Mouse (Mus musculus) macrophage (primary cell): Measurements from ENCODE around the gene Ddit4. TPM values are rescaled to one million over a fixed set of nuclear protein-coding genes. Genes with fewer than 3 reads are reported as not detected.

Experiments used
- H3K27ac ChIP-seq: fragments of 350-480 bp; formaldehyde crosslinking; 2 replicates; pipeline ENCODE4 v1.9.0; 2021
- H3K36me3 ChIP-seq: fragments of 350-480 bp; formaldehyde crosslinking; 2 replicates; pipeline ENCODE4 v1.9.0; 2021; ENCODE audit errors: inconsistent target
- H3K4me3 ChIP-seq: fragments of 350-480 bp; formaldehyde crosslinking; 2 replicates; pipeline ENCODE4 v1.9.0; 2021; ENCODE audit errors: inconsistent target
- H3K79me2 ChIP-seq: fragments of 350-480 bp; formaldehyde crosslinking; 2 replicates; pipeline ENCODE4 v1.9.0; 2021; ENCODE audit errors: inconsistent target
- WGBS: methylation state at CpG from one replicate; pipeline ENCODE4 v1.1.7; 2026; ENCODE audit warnings: inconsistent platforms; ENCODE audit not compliant: missing documents; 5-methylcytosine and 5-hydroxymethylcytosine counted together
- polyA plus RNA-seq: library from polyadenylated mRNA; stranded (reverse); fragments of 250-400 nt; gene quantifications from 3 replicates; pipeline ENCODE4 v1.2.4, GENCODE M21; 2018; ENCODE audit warnings: inconsistent platforms

Ddit4 gene
- polyA plus RNA-seq, 1 experiment from 2014 or later: 2.2 TPM

DNA sequence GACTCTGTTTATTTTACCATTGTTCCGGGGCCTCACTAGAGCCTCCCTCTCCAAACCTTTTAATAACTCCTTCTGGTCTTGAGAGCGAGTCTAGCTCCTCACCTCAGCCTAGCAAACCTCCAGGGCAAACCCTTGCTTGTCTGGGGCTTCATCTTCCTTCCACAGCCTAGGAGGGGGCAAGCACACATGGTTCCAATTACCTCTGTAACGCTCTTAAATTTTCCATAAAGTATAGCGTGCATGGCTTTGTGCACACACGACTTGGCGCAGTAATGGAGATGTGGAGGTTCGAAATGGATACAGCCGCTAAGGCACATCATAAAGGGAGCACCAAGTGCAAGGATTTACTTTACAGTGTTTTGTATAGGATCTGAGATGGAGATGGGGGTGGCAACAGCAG, 14.2 kb upstream of the Ddit4 start:
- no peaks in the 10 kb centered on the region for H3K79me2 ChIP-seq
- H3K36me3 ChIP-seq: no peaks in the 10 kb centered on the region
- 98% methylated on average over 8 of the region's 8 CpGs for WGBS
- H3K4me3 ChIP-seq: no peak overlapping the region
- H3K27ac ChIP-seq: no peak overlapping the region

DNA sequence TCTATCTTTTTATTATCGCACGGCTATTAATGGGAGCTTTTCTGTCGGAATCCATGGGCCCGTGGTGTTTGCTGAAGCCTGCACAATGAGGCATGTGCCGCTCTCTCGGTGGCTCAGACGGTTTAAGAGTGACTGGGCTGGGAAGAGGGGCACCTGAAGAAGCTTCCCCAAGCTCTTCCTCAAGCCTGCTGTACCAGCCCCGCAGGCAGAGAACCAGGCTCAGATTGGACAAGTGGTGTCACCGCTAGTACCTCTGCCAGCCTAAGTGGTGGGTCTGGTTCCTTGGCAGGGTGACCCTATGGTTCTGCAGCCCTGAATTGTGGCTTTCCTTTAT, 13.7 kb upstream of the Ddit4 start:
- Histone ChIP-seq H3K27ac (no peak overlapping the region), H3K36me3 (no peaks in the 10 kb centered on the region), H3K4me3 (no peak overlapping the region), H3K79me2 (no peaks in the 10 kb centered on the region)
- WGBS: 90% methylated on average over 9 of the region's 9 CpGs

DNA sequence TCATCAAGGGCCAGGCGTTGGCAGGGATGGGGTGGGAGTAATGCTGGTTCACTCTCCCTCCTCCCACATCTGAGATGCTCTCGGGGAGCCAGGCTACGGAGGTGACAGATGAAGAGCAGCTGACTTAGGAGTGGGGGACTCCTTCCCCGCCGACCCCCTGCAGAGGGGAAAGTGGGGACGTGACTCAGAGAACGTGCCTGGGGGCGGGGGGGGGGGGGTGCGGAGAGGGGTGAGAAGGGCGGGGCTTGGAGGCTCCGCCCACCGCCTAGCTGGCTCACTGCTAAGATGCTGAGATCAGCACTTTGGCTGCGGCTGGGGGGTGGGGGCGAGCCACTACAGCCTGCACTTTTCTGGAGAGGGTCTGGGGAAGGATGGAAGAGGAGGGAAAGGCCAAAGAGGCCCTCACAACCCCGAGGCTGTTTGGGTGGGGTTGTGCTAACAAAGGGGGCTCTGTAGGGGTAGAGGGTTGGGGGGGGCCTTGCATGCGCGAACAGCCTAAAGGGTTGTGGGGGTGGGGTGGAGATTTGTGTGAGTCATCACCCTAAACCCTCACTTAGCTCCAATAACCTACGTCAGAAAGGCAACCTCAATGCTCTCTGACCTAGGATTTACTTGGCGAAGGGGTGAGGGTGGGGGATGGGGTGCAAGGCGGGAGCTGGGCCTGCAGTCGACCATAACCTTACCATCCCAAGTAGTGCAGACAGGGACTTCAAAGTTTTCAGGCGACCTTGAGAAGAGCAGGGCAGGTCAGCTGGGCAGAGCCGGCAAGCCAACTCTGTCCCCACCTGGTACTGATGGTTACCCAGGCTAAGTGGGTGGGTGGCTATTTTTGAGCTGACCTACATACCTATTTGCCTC, 13.1 kb upstream of the Ddit4 start:
- H3K79me2 ChIP-seq: no peaks in the 10 kb centered on the region
- no peak overlapping the region for H3K27ac ChIP-seq
- WGBS: 38% methylated on average over 20 of the region's 23 CpGs
- H3K36me3 ChIP-seq: no peaks in the 10 kb centered on the region
- no peak overlapping the region for H3K4me3 ChIP-seq

DNA sequence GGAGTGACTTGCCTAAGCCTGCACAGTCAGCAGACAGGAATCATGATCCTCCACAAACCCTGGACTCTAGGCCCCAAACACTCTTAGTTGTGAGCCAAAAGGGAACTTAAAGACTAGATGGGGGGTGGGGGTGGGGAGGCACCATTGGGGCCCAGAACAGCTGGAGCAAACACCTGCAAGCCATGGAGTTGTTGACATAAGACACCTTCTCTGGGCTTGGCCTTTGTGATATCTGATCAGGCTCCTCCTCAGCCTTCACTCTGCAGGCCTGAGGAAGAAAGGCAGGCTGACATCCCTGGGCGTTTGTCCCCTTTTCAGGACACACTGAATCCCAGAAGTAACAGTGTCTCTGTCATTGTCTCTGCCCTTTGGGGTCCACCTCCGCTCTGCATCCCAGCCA, 12.0 kb upstream of the Ddit4 start:
- H3K36me3 ChIP-seq: no peaks in the 10 kb centered on the region
- 96% methylated on average over 2 of the region's 2 CpGs for WGBS
- no peak overlapping the region for H3K4me3 ChIP-seq
- no peak overlapping the region for H3K27ac ChIP-seq
- H3K79me2 ChIP-seq: no peaks in the 10 kb centered on the region

DNA sequence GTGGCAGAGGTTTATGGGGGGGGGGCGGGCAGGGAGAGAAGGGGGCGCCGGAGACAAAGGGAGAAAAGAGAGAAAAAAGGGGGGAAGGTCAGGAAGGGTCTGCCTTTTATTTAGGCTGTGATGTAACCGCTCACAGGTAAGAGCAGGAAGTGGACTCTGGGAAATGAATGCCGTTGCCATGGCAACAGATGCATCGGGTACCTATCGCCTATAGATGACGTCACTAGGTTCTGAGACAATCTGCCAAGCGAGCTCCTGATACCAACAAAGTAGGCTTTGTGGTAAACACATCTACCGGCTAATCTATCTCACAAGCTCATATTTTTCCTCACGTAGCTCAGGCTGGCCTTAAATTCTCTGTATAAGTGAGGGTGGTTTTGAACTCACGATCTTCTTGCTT, 7.9 kb upstream of the Ddit4 start:
- Histone ChIP-seq H3K36me3 (no peaks in the 10 kb centered on the region), H3K27ac (no peak overlapping the region)
- 89% methylated on average over 12 of the region's 12 CpGs for WGBS

DNA sequence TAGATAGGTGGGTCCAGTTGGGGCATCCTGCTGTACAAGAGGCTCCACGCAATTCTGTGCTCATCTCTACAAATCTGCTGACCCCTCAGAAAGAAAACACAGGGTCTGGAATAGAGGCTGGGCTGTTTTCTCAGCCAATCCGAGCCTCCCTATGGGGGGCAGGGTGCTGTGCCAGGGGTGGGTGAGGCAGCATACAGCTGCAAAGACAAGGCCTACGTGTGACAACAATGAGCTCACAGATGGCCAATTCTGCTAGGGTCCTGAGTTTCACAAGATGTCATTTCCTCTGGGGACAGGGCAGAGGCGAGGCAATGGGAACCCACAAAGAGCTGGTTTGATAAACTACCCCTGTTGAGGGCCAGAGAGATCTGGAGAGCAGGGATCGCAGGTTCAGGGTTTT, 6.8 kb upstream of the Ddit4 start:
- no peaks in the 10 kb centered on the region for H3K36me3 ChIP-seq
- H3K79me2 ChIP-seq: no peaks in the 10 kb centered on the region
- 65% methylated on average over 5 of the region's 5 CpGs for WGBS
- H3K27ac ChIP-seq: no peak overlapping the region
- no peak overlapping the region for H3K4me3 ChIP-seq

More for the DNA sequence above, 7.9 kb upstream of the Ddit4 start:
- no peaks in the 10 kb centered on the region for H3K79me2 ChIP-seq
- H3K4me3 ChIP-seq: no peak overlapping the region

DNA sequence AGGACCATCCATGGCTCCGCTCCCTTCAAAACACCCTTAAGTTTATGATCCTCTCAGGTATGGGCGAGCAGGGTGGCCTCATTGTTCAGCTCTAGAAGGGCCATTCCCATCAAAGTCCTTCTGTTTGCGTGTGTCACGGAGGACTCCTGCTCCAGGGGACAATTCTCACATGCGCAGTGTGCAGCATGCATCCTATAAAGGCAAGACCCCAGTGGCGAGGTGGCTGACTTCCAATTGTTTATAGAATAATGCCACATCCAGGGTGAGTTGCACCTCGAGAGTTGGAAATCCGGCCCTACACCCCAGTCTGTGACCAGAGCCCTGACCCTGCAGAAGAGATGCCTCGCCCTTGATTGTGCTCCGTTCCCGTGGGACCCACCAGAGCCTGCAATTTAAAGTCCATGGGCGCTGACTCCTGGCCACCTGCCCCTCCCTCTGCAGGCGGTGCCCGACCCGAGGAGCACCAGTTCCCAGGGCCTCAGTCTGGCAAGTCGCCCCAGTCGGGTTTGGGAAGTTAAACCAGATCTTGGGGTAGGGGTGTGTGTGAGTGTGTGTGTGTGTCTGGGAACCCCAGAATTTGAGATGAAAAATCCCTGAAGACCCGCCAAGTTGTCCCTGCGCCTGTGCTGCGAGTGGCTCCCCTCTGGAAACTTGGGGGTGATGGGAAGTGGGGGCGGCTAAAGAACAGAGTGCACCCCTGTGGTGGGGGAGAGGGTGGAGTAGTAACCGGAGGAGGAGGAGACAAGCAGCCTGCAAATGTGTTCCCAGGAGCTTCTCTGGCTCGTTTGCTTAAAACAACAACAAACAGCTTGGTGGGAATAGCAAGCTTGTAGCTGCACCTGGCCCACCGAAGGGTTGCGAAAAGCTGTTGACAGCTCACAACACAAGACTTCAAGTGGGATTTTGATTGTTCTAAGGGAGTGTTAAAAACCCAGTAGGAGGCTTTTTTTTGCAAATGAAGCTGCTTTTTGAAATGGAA, 5.8 kb upstream of the Ddit4 start:
- whole genome bisulfite sequencing: 80% methylated on average over 24 of the region's 25 CpGs
- no peak overlapping the region for H3K4me3 ChIP-seq
- no peaks in the 10 kb centered on the region for H3K36me3 ChIP-seq
- H3K27ac ChIP-seq: no peak overlapping the region
- H3K79me2 ChIP-seq: no peaks in the 10 kb centered on the region

DNA sequence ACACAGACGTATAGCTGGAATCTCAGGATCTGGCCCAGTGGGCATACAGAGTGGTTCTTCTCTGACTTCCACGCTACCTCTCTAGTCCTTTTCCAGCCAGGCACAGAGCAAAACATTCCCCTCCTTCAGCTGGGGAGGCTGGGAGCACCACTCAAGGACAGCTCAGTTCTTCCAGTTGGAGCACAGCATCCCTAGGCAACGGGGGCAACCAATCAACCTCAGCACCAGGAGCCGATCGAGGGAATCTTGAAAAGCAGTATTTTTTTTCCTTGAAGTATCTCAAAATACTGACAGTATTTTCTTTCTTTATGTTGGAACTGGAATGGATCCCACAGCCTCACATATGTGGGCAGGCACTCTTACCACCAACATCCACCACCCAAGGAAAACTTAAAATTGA, 5.0 kb upstream of the Ddit4 start:
- Histone ChIP-seq H3K79me2 (no peaks in the 10 kb centered on the region), H3K36me3 (no peaks in the 10 kb centered on the region), H3K27ac (no peak overlapping the region), H3K4me3 (no peak overlapping the region)
- 92% methylated on average over 5 of the region's 5 CpGs for WGBS

DNA sequence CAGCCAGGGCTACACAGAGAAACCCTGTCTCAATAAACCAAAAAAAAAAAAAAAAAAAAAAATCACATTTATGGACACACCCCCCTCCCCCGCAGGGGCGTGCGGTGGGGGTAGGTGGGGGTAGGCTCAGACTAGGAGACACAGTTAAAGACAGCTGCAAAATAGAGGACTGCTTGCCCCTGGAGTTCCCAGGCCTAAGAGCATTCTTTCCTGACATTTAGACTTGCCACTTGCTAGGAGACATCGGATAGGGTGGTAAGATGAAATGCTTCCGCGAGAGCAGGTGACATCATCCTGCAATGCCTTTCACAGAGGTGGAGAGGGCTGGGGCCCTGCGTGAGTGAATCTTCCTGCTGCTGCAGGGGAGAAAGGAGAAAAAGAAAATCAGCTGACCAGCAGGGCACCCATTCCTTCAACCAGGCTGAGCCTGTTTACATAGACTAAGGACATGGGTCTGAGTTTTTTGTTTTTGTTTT, 2.0 kb upstream of the Ddit4 start:
- no peaks in the 10 kb centered on the region for H3K36me3 ChIP-seq

DNA sequence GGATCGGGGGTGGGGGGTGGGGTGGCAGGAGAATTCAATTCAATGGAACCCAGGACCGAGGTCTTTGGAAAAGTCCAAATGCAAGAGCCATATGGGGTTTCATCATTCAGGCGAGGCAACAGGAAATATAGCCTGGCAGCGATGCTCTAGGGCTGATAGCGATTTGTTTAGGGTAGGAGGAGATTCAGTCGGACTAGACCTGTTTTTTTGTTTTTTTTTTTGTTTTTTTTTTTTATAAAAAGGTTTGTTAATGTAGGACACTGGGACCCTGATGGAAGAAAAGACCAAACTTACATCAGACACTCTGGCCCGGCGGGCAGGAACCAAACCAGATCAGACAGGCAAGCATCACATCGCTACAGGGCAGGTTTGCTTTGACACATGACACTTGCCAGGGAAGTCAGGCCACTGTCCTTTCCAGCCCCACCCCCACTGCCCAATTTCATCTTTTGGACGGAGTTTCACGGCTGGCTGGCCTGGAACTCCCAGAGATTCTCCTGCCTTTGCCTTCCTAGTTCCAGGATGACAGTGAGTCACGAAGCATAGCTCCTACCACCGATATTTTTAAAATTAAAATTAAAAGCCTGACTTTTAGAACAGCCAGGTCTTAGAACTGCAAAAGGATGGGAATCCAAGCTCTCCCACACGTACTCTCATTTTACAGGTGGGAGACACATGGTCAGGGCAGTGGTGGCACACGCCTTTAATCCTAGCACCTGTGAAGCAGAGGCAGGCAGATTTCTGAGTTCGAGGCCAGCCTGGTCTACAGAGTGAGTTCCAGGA, 1.3 kb upstream of the Ddit4 start:
- Histone ChIP-seq H3K4me3 (peak overlapping the region; percentile 57; the same call in 1 of the 2 replicates), H3K79me2 (no peaks in the 10 kb centered on the region), H3K27ac (peak overlapping the region; percentile 72), H3K36me3 (no peaks in the 10 kb centered on the region)
- WGBS: 67% methylated on average over 16 of the region's 16 CpGs

More for the DNA sequence above, 2.0 kb upstream of the Ddit4 start:
- Histone ChIP-seq H3K79me2 (no peaks in the 10 kb centered on the region), H3K4me3 (no peak overlapping the region), H3K27ac (no peak overlapping the region)
- 78% methylated on average over 6 of the region's 7 CpGs for WGBS

DNA sequence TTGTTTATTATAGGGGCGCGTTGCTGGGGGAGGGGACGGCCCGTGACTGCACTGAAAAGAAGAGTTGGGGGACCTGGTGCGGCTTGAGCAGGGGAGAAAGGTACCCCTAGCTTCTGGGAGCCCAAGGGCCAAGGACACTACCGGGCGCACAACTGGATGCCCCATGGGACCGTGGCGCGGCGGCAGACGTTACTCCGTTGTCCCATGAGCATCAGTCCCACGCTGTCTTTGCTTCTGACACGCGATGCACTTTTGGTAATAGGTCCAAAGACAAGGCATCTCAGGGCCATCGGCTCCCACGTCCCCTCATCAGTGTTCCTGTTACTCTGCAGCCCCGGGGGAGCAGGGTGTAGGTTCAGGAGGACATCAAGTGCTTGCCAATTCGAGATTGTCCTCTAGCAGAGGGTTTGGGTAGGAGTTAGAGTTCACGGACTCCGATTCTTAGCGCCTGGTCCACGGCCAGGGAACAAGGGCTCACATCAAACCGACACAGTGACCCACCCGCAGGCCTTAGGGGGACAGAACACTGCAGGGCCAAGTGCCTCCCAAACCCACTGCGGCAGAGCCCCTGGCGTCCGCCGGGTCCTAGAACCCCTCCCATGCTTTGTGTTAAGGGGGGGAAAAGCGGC, 632 bp upstream of the Ddit4 start:
- Histone ChIP-seq H3K36me3 (no peaks in the 10 kb centered on the region), H3K27ac (peak overlapping the region; percentile 72), H3K4me3 (peak overlapping the region; percentile 57), H3K79me2 (no peaks in the 10 kb centered on the region)
- 2% methylated on average over 30 of the region's 31 CpGs for WGBS

DNA sequence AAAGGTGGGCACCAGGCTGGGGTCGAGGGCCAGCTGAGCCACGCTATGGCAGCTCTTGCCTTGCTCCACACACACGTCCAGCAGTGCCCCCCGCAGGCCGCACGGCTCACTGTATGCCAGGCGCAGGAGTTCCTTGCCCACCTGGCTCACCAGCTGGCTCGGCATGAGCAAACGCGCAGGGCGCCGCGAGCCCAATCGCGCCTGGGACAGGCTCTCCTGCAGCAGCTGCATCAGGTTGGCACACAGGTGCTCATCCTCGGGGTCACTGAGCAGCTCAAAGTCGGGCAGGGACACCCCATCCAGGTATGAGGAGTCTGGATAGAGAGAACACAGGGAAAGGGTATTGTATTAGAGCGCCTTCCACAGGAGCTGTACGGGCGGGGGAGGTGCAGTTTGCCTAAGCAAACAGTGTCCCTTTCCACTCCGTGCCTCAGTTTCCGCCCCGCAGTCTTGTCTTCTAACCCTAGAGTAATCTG, 880 bp downstream of the Ddit4 start:
- Histone ChIP-seq H3K36me3 (no peaks in the 10 kb centered on the region), H3K27ac (peak overlapping the region; percentile 92), H3K4me3 (peak overlapping the region; percentile 81), H3K79me2 (no peaks in the 10 kb centered on the region)
- whole genome bisulfite sequencing: 10% methylated on average over 23 of the region's 23 CpGs

DNA sequence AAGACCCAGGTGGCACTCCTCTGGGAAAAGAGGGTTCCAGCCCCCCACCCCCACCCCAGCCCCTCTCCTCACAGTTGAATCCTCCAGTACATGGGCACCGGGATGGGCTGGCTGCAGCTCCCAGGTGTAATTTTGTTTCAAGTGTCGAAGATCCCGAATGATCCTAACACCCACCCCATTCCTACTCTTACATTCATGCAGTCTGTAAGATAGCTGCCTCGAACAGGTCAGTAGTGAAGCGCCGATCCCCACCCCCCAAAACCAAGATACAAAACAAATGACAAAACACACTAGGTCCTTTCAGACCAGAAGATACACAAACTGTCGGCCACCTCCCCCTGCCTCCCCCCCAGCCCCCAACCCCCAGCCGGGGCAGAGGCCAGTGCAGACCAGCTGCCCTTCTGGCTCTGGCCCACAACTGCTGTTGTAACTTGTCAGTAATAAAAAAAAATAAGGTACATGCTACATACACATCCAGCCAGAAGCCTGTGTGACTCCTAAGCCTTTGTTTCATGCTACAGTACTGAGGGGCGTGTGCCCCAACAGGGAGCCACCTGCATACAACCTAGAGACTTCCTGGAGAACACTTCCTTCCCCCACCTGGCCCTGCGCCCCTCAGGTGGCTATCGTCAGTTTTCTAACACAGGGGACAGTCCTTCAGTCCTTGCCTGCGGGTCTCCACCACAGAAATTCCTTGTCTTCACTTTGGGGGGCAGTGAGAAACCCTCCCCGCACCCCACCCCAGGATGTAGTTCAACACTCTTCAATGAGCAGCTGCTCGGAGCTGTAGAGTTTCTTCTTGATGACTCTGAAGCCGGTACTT, 1.6 kb downstream of the Ddit4 start:
- no peaks in the 10 kb centered on the region for H3K36me3 ChIP-seq
- no peaks in the 10 kb centered on the region for H3K79me2 ChIP-seq
- H3K4me3 ChIP-seq: peak overlapping the region; percentile 81
- no peak overlapping the region for H3K27ac ChIP-seq
- 72% methylated on average over 15 of the region's 15 CpGs for WGBS
